Mouse (Mus musculus): ENCODE measurements at regions not wholly inside any gene's neighbourhood (a gene's known extent, or its start where the extent isn't known, plus 50 kb on each side); places are given as distances from the start of the nearest gene placed in this dataset.

DNA sequence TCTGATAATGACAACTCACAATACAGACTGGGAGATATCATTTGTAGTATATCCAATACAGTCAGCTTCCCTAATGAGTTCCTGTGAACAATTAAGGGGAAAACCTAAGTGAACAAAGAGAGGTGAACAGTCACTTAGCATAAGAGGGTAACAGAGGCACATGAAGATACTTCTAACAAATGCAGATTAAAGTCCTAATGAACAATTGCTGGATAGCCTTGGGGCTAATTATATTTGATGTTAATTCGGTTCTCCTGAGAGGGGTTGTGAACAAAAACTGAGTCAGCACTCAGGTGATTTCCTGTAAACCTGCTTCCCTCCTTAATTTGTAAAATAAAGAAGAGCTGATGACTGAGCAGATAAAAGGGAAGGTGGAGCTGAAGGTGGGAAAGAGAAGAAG lies 1672.1 kb downstream of the 4930444P10Rik start:
- no peak for DNase-seq

- no peak for DNase-seq
Measured at GRCm38 (mm10) chr1:14413826-14414445, 1679.2 kb downstream of the 4930444P10Rik start.

DNA sequence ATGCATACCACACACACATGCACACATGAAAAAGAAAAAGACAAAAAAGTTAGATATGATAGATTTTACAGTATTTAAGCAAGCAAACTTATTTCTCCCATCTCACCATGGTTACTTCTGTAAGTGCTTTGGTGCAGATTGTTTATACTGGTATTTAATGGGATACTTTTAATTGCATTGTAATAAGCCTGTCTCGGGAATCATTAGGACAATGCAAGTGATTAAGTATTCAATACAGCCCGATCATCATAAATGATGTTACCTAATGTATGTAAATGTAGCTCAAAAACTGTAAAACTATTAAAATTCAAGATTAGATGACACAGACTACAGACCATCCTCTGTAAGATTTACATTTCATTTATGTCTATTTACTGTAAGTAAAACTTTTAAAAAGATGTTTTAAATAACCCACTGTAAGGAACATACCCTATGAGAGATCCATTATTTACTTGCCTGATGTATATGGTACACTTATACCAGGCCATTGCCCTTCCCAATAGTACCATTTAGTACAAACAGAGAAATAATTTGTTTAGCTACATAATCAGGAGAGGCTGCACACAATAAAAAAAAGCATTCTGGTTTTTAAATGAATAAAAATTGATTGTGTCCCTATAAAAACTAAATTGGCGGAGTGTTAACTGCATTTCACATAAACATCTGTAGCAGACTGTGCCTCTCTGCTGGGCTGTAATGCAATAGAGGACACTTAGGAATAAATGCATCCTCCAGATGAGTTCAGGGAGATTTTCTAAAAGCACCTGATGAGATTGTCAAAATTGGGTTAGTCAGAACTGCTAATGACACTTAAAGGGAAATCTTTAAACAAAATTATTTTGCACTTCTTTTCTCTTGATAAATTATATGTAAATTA lies 1722.9 kb downstream of the 4930444P10Rik start:
- DNase-seq: no peak

- DNase-seq: peak; percentile 8
Measured at GRCm38 (mm10) chr1:14359998-14360640, 1733.0 kb downstream of the 4930444P10Rik start.
